Mouse (Mus musculus) thymus, postnatal 0 days (tissue): ENCODE results near the gene Lsmem1. TPM values are rescaled to one million over a fixed set of nuclear protein-coding genes. Genes with fewer than 3 reads are reported as not detected.

ENCODE experiments used
- DNase-seq: peaks from one replicate; pipeline ENCODE4 v3.0.0-alpha.2; 2015; ENCODE audit warnings: low spot score
- microRNA counts: library from miRNA; unstranded; fragments of <30 nt; microRNA quantifications from one replicate; lab custom pipeline; 2015
- microRNA-seq: library from miRNA; unstranded; fragments of <30 nt; microRNA quantifications from one replicate; pipeline ENCODE4, GENCODE M21; 2016; ENCODE audit warnings: borderline number of aligned reads
- polyA plus RNA-seq: library from polyadenylated mRNA; unstranded; fragments of >200 nt; fragmentation: Nextera tagmentation; extraction: Ambion mirVana; gene quantifications from 2 replicates; pipeline ENCODE4 v1.2.1, GENCODE M21; 2015

The Lsmem1 gene
- polyA plus RNA-seq, 1 experiment from 2014 or later = 5.9 TPM

DNA sequence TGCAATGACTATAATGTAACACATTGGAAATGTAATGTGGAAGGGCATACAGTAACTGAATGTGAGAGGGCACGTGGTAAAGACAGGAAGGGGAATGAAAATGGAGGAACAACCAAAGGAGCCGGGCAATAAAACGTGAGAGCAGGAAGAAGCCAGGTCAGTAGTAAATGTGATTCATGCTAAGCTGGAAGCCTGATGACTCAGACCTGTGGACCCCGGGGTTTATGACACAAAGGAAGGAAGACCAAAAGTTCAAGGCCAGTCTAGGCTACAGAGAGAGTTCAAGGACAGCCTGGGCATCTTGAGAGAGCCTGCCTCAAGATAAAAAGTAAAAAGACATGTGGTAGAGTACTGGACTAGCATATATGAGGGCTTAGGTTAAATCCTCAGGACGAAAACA is 52.8 kb downstream of the Lsmem1 start:
- no peak for DNase-seq

DNA sequence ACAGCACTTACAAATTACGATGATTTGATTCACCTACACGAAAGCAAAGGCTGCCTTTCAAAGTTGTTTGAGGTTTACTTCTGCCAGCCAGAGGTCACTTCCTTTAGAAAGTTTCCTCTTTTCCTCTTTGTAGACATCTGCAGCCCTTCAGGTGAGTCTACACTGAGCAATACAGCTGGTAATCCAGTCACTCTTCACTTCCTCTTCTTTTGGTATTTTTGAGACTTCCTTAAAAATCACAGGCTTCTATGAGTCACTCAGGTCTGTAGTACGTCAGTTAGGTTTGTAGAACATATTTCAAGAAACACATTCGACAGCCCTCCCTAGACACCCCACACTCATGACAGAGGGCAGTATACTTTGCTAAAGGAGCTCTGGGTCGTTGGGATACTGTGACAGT is 58.6 kb downstream of the Lsmem1 start:
- DNase-seq = no peak

DNA sequence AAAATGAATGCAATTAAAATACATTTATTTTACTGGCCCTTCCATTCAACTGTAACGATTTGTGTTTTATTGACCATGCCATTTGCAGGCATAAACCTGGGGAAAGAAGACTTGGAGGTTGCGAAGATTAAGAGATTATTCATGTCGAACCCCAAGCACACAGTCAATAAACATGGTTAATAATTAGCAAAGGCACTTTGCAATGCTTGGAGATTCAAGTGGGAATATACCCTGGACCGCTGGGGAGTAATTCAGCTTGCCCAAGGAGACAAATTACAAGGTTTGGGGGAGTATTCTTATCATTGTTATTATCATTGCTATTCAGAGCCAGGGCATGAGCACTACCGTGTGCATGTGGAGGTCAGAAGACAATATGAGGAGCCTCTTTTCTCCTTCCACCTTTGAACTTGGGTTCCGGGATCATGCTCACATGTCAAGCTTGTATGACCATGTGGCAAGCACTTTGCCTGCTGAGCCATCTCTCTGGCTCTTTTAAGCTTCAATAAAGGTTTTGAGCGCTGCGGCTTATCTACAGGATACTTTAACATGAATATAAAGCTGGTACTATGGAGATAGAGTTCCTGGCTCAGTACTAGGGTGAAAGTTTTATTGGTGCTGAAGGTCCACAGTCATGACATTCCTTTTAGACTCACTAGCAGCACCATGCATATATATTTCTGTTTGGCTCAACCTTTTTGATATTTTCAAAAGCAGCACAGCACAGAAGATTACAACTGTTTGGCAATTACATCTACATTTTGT is 59.6 kb downstream of the Lsmem1 start:
- DNase-seq = no peak

DNA sequence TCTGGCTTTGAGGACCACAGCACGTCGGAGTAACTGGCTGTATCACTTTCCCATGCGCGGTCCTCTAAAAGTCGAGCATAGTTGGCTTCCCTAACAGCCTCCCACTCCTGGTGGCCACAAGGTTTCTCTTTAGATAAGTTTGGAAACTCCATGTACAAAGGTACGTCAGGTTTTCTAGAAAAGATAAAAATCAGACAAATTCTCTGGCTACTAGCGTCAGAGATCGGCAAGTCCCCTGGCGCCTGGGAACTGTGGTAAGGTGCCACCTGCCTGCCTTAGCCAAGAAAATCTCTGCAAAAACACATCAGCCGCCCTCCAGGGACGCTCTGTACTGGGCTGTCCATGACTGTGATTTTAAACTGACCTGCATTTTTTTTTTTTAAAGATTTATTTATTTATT is 64.8 kb downstream of the Lsmem1 start:
- DNase-seq = no peak

DNA sequence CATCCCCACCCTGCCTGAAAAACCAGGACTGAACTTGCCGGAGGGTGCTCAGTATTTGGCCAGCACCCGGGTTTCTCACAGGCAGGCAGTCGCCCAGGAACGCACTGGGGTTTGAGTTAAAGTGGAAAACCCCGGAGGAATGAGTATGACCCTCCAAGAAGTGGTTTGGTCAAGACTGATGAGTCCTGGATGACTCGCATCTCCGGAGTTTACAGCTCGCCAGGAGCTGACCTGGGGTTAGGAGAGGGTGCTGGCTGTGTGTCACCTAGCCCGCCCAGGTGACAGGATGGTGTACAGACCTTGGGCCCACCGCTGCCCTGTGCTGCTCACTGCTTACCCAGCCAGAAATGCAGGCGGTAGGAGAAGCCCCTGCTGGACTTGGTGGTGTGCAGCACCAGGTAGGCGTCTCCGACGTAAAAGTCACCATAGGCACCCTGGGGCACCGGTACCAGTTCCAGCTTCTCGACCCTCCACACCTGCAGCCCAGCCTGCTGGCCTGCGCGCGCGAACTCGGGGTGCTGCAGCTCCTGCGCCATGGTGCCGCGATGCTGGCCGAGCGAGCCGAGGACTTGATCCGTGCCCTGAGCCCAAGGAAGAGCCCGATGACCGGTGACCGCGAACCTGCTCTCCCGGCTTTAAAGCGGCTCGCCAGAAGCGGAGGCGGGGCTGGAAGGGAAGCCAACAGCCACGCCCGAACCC is 65.6 kb downstream of the Lsmem1 start, which contains the start of gene Scin:
TSS of gene Scin (minus strand) at position 656 of the 699 bp plus-strand sequence.
- DNase-seq = peak; percentile 28

DNA sequence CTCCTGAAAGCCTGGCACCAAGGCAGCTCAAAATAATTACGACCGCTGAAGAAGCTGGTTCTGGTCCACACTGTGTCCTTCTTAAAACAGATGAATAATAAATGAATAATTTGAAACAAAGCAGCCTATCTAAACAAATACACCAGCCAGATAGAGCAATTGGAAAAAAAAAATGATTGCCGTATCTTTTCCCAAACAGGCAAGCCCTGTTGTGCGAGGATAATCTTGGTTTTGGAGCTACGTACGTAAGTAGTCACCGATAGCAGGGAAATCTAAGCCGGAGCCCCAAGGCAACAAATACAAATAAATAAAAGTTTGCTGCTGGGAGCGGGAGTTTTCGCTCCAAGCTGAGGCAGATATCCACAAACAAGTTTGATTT is 66.1 kb downstream of the Lsmem1 start:
- DNase-seq = no peak

MicroRNA genes within 50 kb of the gene (microRNA counts, 519-probe panel; counts per million panel counts)
- 473 counts per million, percentile 71 among the panel's probes with 10 or more counts for microRNA mmu-miR-1938 (lab: Ali Mortazavi, UCI)

Small RNA genes lying within 50 kb of the gene (microRNA-seq; reads per million reads assigned to microRNA genes)
- not detected for gene Mir1938

Other genes starting within 250 kb of the Lsmem1 start
- 36.3 and 41.3 TPM in 2 replicates for gene Arl4a, start 161.5 kb downstream of the Lsmem1 start, polyA plus RNA-seq
- 7.7 and 9.3 TPM in 2 replicates for gene Scin, start 65.3 kb downstream of the Lsmem1 start, polyA plus RNA-seq
- gene Ifrd1, start 49.0 kb upstream of the Lsmem1 start, polyA plus RNA-seq = 111 and 123 TPM in 2 replicates
- 27.9 and 28.9 TPM in 2 replicates for gene Zfp277, start 246.4 kb upstream of the Lsmem1 start, polyA plus RNA-seq
- 0.91 and 1.2 TPM in 2 replicates for gene Dock4, start 246.5 kb upstream of the Lsmem1 start, polyA plus RNA-seq